Mouse (Mus musculus) ovary, adult 18-20 months (tissue): ENCODE measurements around the gene Wdr24.
"Not testable (repeated sequence)": the region's sequence is repeated elsewhere in the genome, so short reads cannot be mapped to it uniquely, and the experiment has no call there.

ENCODE experiments used
- DNase-seq: peaks from one replicate; pipeline ENCODE4 v3.0.0; 2022; ENCODE audit warnings: low spot score, mixed read lengths

Wdr24 gene

DNA sequence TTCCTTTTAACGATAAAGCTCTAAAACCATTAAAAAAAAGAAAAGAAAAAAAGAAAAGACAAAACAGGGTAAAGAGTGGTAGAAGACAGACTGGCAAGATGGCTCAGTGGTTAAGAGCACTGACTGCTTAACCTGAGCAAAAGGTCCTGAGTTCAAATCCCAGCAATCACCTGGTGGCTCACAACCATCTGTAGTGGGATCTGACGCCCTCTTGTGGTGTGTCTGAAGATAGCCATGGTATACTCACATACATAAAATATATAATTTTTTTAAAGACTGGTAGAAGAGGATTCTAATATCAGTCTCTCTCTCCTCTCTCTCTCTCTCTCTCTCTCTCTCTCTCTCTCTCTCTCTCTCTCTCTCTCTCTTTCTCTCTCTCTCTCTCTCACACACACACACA is 16.0 kb upstream of the Wdr24 start:
- not testable (repeated sequence) for DNase-seq

- DNase-seq: no peak
These were observed 15.4 kb upstream of the Wdr24 start for GRCm38 (mm10) chr17:25808028-25808427.

GRCm38 (mm10) chr17:25808789-25809605 is 14.4 kb upstream of the Wdr24 start, which contains the start of gene Fbxl16:
Fbxl16 (plus strand) TSS chr17:25809085.
- peak; percentile 59 for DNase-seq

DNA sequence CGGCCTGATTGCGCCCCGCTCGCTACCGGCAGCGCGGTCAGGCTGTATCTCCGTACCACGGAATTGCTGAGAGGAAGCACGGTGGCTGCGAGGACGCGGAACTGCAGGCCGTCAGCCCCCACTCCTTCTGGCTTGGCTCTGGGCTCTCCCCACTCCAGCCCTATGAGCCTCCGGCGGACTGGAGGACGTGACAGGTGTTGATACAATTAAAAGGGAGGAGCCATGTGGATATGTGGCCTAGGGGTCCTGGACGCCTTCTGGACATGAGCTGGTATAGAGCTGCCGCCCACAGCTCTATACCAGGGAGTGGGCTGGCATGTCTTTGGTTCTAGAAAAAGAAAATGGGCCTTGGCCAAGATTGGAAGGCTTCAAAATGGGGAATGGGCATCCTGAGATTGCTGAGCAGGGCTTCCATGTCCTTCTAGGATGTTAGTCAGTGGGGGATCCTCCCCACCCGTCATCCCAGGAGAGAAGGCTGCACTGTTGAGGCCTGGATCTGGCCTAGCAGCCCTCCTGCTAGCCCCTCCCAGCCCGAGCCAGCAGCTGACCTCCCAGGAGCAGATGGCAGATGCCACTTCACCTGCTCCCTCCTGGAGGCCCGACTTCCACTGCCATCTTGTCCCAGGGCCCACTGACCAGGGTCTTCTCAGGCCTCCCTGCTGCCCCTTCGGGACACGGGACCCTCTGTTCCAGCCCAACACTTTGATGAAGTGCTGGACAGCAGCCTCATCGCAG is 13.7 kb upstream of the Wdr24 start:
- no peak for DNase-seq

DNA sequence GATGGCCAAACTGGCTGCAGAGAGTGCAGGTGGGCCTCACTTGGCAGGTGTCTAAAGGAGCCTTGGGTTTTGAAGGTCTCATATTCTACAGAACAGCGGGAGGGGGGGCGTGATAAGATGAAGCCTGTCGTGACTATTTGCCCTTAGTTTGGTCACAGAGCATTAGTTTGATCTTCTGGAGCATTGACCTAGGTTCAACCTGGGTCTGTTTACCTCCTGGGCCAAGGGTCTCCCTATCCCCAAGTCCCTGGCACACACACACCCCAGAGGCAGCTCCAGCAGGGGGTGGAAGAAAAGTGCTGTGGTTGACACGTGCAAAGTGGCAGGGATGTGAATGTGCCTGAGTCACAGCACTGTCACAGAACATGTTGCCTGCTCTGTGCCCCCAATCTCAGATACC is 12.5 kb upstream of the Wdr24 start:
- DNase-seq: no peak

DNA sequence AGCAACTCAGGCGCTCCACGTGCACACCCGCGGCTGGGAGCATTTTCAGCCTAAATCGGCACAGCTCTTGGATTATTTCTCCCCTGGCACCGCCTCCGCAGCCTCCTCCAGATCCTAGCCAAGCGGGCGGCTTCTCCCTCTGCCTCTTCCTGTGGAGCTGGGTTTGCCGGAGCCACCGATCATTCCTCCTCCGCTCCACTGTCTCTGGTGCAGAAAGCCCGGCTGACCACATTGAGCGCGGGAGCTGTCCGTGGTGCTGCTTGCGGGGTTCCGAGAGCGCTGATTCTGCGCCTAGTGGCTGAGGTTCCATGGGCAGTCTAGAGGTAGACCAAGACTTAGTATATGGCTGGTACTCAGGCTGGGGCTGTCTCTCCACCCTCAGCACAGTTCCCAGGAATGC is 10.0 kb upstream of the Wdr24 start:
- no peak for DNase-seq

GRCm38 (mm10) chr17:25817662-25818061 is 5.8 kb upstream of the Wdr24 start:
- no peak for DNase-seq

GRCm38 (mm10) chr17:25818851-25819780 is 4.3 kb upstream of the Wdr24 start:
- no peak for DNase-seq

DNA sequence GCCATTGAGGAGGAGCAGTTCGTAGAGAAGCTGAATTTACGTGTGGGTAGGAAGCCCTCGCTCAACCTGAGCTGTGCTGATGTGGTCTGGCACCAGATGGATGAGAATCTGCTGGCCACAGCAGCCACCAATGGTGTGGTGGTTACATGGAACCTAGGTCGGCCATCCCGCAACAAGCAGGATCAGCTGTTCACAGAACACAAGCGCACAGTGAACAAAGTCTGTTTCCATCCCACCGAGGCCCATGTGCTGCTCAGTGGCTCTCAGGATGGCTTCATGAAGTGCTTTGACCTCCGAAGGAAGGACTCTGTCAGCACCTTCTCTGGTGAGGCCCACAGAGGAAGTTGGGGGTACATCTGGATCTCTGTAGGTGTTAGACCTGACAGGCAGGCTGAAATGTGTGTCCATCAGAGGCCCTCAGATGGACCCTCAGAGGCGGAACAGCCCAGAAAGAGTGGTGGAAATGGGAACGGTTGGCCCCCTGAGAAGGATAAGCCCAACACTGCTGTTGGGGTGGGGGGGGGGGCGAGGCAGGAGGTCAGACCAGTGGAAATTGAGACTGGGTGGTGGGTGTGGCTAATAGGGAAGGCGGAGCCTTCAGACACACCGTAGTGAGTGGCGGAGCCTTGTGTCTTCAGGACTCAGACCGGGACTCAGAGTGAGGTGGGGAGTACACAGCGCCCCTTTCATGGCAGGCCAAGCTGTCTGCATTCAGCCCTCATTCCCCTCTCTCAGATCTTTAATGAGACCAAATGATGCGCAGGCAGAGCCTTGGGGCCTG is 1.1 kb downstream of the Wdr24 start:
- no peak for DNase-seq

DNA sequence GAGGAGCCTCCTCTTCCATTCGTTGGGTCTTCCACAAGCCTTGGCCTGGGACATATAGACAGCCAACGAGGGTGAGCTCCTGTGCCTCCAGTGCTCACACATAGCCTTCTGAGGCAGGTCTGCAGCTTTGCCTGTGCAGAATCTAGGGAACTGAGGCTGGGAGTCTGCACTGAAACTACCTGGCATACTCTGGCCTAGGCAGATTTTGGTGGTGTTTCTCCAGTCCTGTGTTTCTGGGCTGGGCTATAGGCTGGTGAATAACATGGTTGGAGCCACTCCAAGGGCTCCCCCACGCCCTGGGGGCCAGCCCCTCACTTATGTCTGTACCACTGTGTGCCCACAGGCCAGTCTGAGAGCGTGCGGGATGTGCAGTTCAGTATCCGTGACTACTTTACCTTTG is 1.9 kb downstream of the Wdr24 start:
- no peak for DNase-seq

GRCm38 (mm10) chr17:25825984-25826570 is 2.6 kb downstream of the Wdr24 start:
- no peak for DNase-seq

DNA sequence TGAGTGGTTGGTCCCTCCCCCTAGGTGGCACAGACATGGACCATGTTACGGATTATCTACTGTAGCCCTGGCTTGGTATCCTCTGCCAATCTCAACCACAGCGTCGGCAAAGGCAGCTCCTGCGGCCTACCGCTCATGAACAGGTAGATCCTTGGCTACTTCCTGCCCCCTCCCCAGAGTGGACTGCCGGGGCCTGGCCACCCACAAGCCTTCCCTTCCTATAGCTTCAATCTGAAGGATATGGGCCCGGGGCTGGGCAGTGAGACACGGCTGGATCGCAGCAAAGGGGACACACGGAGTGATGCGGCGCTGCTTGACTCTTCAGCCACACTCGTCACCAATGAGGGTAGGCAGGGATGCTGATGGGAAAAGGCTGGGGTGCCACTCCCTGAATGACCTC is 3.6 kb downstream of the Wdr24 start:
- DNase-seq: no peak

DNA sequence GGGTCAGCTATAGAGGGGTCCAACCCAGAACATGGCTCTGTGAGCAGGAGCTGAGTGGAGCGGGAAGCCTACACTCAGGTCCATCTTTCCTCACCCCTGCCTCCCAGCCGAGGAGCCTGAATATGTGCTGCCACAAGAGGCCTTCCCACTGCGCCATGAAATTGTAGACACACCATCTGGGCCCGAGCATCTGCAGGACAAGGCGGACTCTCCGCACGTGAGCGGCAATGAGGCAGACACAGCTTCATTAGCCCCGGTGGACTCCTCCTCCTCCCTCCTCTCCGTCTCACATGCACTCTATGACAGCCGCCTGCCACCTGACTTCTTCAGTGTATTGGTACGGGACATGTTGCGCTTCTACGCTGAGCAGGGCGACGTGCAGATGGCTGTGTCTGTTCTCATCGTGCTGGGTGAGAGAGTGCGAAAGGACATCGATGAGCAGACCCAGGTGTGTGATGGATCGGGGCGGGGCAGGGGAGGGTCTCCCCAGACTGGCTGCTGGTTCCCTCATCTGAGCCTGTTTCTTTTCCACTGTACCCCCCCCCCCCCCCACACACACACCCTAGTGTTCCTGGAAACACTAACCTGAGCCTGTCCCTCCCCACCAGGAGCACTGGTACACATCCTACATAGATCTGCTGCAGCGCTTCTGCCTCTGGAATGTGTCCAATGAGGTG is 4.3 kb downstream of the Wdr24 start:
- no peak for DNase-seq

- DNase-seq: no peak
These were observed 4.8 kb downstream of the Wdr24 start for GRCm38 (mm10) chr17:25828223-25828594.

- no peak for DNase-seq
These were observed 5.5 kb downstream of the Wdr24 start, which contains the start of gene Jmjd8 for GRCm38 (mm10) chr17:25828712-25829557. Jmjd8 (plus strand) TSS chr17:25828867.

DNA sequence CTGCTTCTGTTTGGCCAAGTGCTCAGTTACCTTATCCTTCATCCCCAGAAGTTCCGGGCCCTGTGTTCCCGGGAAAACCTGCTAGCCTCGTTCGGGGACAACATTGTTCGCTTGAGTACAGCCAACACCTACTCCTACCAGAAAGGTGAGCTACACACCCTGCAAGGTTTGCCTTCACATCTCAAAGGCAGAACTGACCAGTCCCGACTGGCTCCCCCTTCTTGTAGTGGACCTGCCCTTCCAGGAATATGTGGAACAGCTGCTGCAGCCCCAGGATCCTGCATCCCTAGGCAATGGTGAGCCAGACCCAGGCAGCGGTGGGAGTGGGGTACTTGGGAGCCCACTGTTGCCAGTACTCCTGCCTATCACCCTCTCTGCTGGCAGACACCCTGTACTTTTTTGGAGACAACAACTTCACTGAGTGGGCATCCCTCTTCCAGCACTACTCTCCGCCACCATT is 6.2 kb downstream of the Wdr24 start:
- DNase-seq: no peak

DNA sequence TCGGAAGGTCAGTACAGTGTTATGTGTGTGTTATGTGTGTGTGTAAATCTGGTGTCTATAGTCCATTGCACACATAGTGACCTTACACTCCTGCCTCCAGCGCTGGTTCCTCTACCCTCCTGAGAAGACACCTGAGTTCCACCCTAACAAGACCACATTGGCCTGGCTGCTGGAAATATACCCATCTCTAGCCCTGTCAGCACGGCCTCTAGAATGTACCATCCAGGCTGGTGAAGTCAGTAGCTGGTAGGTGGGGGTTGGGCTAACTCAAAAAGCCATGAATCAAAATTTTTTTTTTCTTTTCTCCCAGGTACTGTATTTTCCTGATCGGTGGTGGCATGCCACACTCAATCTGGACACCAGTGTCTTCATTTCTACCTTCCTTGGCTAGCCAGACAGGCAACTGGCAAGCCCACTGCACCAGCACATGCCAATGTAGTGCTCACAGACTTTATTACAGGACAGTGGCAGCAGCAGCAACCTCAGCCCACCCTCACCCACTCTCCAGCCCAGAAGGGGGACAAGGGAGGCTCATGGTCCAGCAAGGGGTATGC is 6.8 kb downstream of the Wdr24 start:
- DNase-seq: no peak

- no peak for DNase-seq
These were observed 7.5 kb downstream of the Wdr24 start for GRCm38 (mm10) chr17:25830806-25831431.
